Mouse (Mus musculus): Measurements from ENCODE around the gene Fbxo10. TPM values are rescaled to one million over a fixed set of nuclear protein-coding genes. Genes with fewer than 3 reads are reported as not detected.

The Fbxo10 gene
- 2.7 TPM for polyA plus RNA-seq (2017; shearing (Covaris generic))

GRCm38 (mm10) chr4:45084021-45084894 lies at the start of gene Fbxo10:
Gene Fbxo10, minus strand, starts transcription at chr4:45084604.

GRCm38 (mm10) chr4:45107601-45108277 lies 23.3 kb upstream of the Fbxo10 start, which contains the start of gene Tomm5:
Gene Tomm5, minus strand, starts transcription at chr4:45108114.

GRCm38 (mm10) chr4:45018452-45018980 lies 65.9 kb downstream of the Fbxo10 start, which contains the start of gene Polr1e:
Gene Polr1e, plus strand, starts transcription at chr4:45018583.

GRCm38 (mm10) chr4:45012105-45012975 lies 72.1 kb downstream of the Fbxo10 start, which contains the start of gene Zbtb5:
Gene Zbtb5, minus strand, starts transcription at chr4:45012412.

Other genes with a start within 250 kb of the Fbxo10 start
- gene Grhpr, start 103.2 kb downstream of the Fbxo10 start, polyA plus RNA-seq (2017; shearing (Covaris generic)), result 34.7 TPM
- 15.7 TPM for gene Zbtb5, start 72.2 kb downstream of the Fbxo10 start, polyA plus RNA-seq (2017; shearing (Covaris generic))
- gene Polr1e, start 66.0 kb downstream of the Fbxo10 start, polyA plus RNA-seq (2017; shearing (Covaris generic)), result 61.3 TPM
- 165 TPM for gene Tomm5, start 23.5 kb upstream of the Fbxo10 start, polyA plus RNA-seq (2017; shearing (Covaris generic))
- gene Frmpd1, start 100.3 kb upstream of the Fbxo10 start, polyA plus RNA-seq (2017; shearing (Covaris generic)), result not detected
- 22.8 TPM for gene Trmt10b, start 212.5 kb upstream of the Fbxo10 start, polyA plus RNA-seq (2017; shearing (Covaris generic))

All from inflammation-experienced regulatory T-cells, adult 16 weeks (primary cell).